Mouse (Mus musculus) 3134 (cell line): ENCODE measurements around the gene Myl10.
"Not testable (repeated sequence)": the region's sequence is repeated elsewhere in the genome, so short reads cannot be mapped to it uniquely, and the experiment has no call there.

Experiments
- DNase-seq: peaks from one replicate; pipeline ENCODE4 v3.0.0-alpha.2; 2011; ENCODE audit warnings: low spot score; ENCODE audit not compliant: insufficient read length; ENCODE audit errors: extremely low read depth

Myl10 gene

GRCm38 (mm10) chr5:136692784-136693183, at the start of gene Myl10:
TSS of gene Myl10 (plus strand) at chr5:136693146.
- no peak for DNase-seq

- no peak for DNase-seq
Observed at GRCm38 (mm10) chr5:136646731-136647328, 46.1 kb upstream of the Myl10 start.

GRCm38 (mm10) chr5:136649071-136649470, 43.9 kb upstream of the Myl10 start:
- no peak for DNase-seq

DNA sequence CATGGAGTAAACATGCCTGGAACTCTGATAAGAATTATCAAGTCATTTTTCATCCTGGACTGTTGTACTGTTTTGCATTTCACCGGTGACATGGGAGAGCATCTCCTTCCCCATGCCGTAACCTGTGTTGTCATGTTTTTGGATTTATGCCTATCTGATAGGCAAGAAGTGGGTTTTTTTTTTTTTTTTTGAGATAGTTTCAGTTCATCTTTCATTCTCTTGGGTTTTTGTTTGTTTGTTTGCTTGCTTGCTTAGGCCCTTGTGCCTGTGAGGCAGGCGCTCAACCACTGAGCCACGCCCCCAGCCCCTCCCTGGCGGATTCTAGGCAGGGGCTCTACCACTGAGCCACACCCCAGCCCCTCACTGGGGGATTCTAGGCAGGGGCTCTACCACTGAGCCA, 43.3 kb upstream of the Myl10 start:
- DNase-seq = no peak

DNA sequence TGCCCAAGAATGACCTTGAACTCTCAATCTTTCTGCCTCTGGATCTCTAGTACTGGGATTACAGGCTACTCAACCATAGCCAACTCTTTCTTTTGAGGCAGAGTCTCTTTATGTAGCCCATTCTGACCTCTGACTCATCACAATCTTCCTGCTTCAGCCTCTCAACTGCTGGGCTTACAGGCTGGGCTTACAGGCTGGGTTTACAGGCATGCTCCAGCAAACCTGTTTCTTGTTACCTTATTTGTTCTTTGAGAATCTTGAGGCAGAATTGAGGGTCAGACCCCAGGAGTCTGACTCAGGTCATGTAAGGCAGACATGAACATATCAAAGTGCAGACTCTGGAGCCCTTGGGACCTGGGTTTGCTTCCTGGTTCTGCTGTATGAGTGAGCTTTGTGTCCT, 38.5 kb upstream of the Myl10 start:
- DNase-seq = no peak

DNA sequence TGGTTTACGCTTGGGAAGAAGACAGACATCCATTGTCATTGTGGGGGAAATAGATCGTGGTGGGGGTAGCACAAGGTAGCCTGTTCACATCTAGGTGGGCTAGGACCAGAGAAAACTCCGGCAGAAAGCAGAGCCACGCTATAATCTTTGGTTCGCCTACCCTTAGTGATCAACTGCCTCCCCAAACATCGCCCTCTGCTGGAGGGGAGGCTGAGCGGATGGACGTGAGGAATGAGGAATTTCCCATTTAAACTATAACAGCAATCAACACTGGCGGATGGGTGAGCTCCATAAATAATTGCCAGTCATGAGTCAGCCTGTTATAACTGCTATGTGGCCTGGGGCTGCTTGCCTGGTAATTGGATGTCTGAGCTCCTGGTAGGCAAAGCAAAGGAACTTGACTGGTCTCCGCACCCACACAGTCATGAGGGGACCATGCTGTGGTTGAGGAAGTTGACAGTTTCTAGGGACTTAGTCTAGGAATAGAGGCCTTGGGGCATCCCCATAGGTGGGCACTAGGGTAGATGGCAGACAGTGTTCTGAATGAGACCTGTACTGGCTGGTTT, 36.0 kb upstream of the Myl10 start:
- DNase-seq = no peak

DNA sequence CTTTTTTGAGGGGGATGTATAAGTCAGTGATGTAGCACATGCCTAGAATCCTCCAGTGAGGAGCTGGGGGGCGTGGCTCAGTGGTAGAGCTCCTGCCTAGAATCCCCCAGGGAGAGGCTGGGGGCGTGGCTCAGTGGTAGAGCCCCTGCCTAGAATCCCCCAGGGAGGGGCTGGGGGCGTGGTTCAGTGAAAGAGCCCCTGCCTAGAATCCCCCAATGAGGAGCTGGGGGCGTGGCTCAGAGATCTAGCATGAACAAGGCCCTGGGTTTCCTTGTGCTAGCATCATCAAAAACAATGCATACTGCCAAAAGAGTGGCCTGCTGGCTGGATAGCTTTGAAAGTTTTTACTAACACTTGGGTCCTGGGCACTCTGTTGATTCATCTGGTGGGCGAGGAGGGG, 32.2 kb upstream of the Myl10 start:
- not testable (repeated sequence) for DNase-seq

GRCm38 (mm10) chr5:136662281-136662680, 30.7 kb upstream of the Myl10 start:
- no peak for DNase-seq

GRCm38 (mm10) chr5:136662822-136663221, 30.1 kb upstream of the Myl10 start:
- no peak for DNase-seq

DNA sequence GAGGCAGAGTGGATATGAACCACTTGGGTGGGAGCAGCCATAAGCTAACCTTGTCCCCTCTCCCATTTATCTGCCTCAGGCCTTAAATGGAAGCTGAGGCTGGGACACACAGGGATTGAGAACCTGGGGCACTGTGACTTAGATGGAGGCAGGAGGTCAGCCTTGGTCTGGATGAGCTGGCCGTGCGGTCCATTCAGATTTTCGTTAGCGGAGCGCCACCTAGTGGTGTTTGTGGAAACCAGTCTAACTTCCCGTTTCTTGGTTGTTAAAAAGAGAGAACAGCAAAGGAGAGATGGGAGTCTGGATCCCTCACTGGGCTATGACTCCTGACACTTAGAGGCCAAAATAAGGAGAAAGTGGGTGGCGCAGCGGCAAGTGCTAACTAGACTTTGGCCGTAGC, 28.4 kb upstream of the Myl10 start:
- DNase-seq = peak; percentile 45

GRCm38 (mm10) chr5:136676315-136677030, 16.5 kb upstream of the Myl10 start:
- DNase-seq = no peak

DNA sequence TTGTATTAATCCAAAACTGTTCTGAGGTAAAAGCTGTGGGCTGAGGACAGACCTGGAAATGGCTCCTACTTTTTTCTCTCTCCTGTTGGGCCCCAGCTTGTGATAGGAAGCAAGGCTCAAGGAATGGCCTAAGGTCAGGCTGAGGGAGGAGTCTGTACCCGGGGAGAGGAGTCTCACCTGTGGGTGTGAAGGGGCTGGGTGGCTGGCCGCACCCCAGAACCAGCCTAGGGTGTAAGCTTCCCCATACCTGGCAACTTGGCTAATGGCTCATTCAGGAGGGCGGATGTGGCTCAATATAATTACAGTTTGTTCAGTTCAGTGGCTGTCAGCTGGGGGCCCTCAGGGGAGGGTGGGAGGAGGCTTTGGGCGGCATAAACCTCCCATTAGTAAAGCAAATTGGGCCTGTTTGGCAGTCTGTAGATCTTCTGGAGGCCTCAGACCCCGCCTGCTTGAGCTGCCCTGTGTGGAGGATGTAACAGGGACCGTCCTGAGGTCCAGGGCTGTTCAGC, 14.1 kb upstream of the Myl10 start:
- DNase-seq = no peak

- no peak for DNase-seq
Observed at GRCm38 (mm10) chr5:136686349-136686748, 6.6 kb upstream of the Myl10 start.

DNA sequence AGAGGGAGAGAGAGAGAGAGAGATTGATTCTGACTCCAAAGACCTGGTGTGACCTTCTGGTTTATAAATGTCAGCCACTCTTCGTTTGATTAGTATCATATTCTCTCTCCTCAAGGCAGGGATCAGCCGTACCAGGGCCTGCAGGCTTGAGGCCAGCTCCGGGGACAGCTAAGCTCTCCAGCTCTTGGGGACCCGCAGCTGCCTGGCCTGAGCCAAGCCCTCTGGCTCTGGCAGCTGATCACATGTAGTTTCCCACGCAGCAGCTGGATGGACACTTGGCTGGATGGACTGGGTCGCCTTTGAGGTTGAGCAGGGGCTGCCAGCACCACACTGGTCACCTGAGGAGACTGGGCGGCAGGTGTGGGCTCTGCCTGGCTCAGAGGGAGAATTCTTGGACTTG, 5.4 kb upstream of the Myl10 start:
- DNase-seq = no peak

GRCm38 (mm10) chr5:136688841-136689240, 4.1 kb upstream of the Myl10 start:
- no peak for DNase-seq

- DNase-seq = no peak
Observed at GRCm38 (mm10) chr5:136691170-136691569, 1.8 kb upstream of the Myl10 start.

DNA sequence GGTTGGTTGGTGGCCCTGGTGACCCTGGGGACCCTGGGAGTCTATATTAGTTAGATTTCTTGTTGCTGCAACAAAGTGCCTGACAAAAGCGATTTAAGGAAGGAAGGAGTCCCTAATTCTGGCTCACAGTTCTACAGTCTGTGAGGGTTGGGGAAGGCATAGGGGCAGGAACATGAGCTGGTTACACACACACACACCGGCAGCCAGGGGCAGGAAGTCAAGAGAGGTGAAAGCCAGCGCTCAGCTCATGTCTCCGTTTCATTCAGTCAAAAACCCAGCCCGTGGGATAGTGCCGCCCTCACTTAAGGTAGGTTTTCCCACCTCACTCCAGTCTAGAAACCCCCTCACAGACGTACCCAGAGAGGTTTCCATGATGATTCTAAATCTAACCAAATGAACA, 472 bp downstream of the Myl10 start:
- no peak for DNase-seq

DNA sequence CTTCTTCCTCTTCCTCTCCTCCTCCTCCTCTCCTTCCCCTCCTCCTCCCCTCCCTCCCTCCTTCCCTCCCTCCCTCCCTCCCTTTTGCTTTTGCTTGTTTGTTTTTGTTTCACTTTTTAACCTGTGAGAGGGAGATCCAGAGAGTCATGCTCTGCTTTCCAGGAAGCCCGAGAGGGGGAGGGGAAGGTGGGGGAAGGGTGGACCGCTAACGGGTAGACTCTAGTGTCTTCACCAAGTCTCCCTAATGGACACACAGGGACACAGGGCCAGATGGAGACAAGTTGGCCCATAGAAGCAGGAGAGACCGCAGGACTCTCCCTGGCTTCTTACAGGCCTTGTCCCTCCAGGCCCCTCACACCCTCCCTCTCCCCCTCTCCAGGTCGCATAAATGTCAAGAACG, 2.0 kb downstream of the Myl10 start:
- DNase-seq = no peak

DNA sequence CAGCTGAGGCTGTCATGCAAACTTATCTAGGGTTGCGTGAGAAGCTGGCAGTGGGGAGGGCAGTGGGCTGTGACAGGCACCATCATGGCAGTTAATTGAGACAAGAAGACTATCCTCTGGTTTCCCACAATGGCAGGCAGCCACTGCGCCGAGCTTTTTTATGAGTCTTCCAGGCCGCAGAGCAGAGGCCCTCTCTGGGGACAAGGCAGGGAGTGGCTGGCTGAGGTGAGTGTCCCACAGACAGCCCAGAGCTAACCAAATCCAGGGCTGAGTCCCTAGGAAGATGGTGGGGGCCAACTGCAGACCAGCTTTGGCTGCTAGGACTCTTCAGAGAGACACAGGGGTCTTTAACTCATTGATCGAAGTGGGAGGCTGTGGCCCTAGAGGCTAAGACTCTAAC, 3.6 kb downstream of the Myl10 start:
- no peak for DNase-seq

- no peak for DNase-seq
Observed at GRCm38 (mm10) chr5:136697618-136698017, 4.7 kb downstream of the Myl10 start.

- DNase-seq = no peak
Observed at GRCm38 (mm10) chr5:136702159-136702725, 9.3 kb downstream of the Myl10 start.

DNA sequence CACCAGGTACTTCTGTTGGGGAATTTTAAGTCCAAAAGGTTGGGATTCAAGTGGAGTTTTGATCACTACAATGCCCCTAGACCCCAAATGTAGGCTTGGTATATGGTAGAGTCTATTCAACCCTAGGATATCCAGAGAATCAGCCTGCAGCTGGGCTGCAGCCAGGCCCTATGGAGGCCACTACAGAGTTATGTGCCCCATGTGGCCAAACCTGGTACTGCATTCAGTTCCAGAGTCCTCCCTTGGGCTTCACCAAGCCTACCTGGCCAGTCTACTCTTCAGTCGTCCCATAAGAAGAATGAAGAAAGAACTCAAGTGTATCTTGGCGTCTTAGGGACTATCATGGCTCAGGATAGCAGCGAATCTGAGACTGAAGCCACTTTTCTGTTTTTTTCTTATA, 10.8 kb downstream of the Myl10 start:
- no peak for DNase-seq
